Mouse (Mus musculus) embryonic facial prominence, embryonic 13.5 days (tissue): ENCODE results near the gene Unc45a. TPM values are rescaled to one million over a fixed set of nuclear protein-coding genes. Genes with fewer than 3 reads are reported as not detected.

Experiments
- ATAC-seq: fragments of 200-750 bp; cut with Nextera tagmentation; 2 replicates; pipeline ENCODE4 v1.8.0; 2017; ENCODE audit warnings: low read depth; ENCODE audit not compliant: insufficient number of reproducible peaks, insufficient read depth, low FRiP score, low TSS enrichment
- H3K27ac ChIP-seq: fragments of 300-500 bp; sonication (generic); 2 replicates; pipeline ENCODE4 v1.5.1; 2015; ENCODE audit warnings: moderate library complexity, mild to moderate bottlenecking, inconsistent platforms
- H3K27me3 ChIP-seq: fragments of 300-500 bp; sonication (generic); 2 replicates; pipeline ENCODE4 v1.6.1; 2015; ENCODE audit warnings: mild to moderate bottlenecking, inconsistent platforms
- H3K36me3 ChIP-seq: fragments of 300-500 bp; sonication (generic); 2 replicates; pipeline ENCODE4 v1.6.1; 2015; ENCODE audit warnings: mild to moderate bottlenecking, inconsistent platforms
- H3K4me1 ChIP-seq: fragments of 300-500 bp; sonication (generic); 2 replicates; pipeline ENCODE4 v1.6.1; 2015; ENCODE audit warnings: inconsistent platforms
- H3K4me2 ChIP-seq: fragments of 300-500 bp; sonication (generic); 2 replicates; pipeline ENCODE4 v1.6.1; 2015; ENCODE audit warnings: moderate library complexity, mild to moderate bottlenecking, inconsistent platforms
- H3K4me3 ChIP-seq: fragments of 300-500 bp; sonication (generic); 2 replicates; pipeline ENCODE4 v1.5.1; 2015; ENCODE audit warnings: mild to moderate bottlenecking, inconsistent platforms
- H3K9ac ChIP-seq: fragments of 300-500 bp; sonication (generic); 2 replicates; pipeline ENCODE4 v1.6.1; 2015; ENCODE audit warnings: mild to moderate bottlenecking, inconsistent platforms
- H3K9me3 ChIP-seq: fragments of 300-500 bp; sonication (generic); 2 replicates; pipeline ENCODE4 v1.6.1; 2016; ENCODE audit warnings: inconsistent platforms
- WGBS: fragments of 180-500 bp; shearing (Covaris S2); methylation state at CpG from one replicate; pipeline ENCODE4 v1.1.7; 2015; ENCODE audit warnings: mixed read lengths; 5-methylcytosine and 5-hydroxymethylcytosine counted together
- polyA plus RNA-seq: library from polyadenylated mRNA; unstranded; fragments of >200 nt; fragmentation: Nextera tagmentation; extraction: Ambion mirVana; gene quantifications from 2 replicates; pipeline ENCODE4 v1.2.1, GENCODE M21; 2015

Unc45a gene
- polyA plus RNA-seq, 1 experiment from 2014 or later: 53.1 TPM

DNA sequence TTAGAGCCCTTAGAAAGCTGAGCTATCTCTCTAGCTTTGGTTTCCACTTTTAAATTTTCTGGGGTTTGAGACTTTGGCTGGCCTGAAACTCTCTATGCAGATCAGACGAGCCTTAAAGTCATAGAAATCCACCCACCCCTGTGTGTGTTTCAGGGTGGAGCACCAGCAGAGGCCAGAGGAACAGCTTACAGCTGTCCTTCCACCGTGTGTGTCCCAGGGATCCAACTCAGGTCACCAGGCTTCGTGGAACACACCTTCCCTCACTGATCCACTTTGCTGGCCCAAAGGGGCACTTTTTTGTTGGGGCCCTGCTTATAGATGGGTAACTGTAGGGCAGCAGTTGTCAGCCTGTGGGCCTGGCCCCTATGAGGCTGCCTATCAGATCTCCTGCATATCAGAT, 33.5 kb upstream of the Unc45a start:
- Histone ChIP-seq H3K36me3 (peaks cover 8% of the 10 kb centered on the region), H3K27me3 (no peaks in the 10 kb centered on the region), H3K27ac (no peak overlapping the region; the same call in 1 of the 2 replicates), H3K4me1 (peaks cover 14% of the 10 kb centered on the region), H3K4me2 (no peak overlapping the region), H3K9me3 (no peaks in the 10 kb centered on the region), H3K9ac (no peak overlapping the region), H3K4me3 (no peak overlapping the region)
- WGBS: 57% methylated on average over 3 of the region's 3 CpGs
- no peak for ATAC-seq

DNA sequence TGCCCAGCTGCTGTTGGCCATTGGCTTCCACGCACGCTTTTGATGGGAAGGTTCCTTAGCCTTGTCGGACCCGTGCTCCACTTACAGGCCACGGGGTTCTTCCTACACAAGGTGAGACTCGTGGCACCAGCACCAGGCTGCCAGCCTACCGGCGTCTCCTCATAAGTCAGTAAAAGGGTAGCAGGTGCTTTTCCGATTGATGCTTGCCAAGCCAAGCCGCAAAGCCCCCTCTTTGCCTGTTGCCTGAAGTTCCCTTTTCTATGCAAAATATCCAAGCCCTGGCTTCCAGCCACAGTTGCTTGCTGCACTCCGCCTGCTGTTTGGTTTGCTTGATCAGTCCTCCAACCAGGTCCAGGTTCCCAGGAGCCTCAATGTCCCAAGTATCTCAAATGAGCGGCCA, 33.0 kb upstream of the Unc45a start:
- no peak overlapping the region for H3K4me2 ChIP-seq
- H3K9me3 ChIP-seq: no peaks in the 10 kb centered on the region
- WGBS: 84% methylated on average over 12 of the region's 12 CpGs
- H3K27ac ChIP-seq: no peak overlapping the region; the same call in 1 of the 2 replicates
- H3K4me1 ChIP-seq: peaks cover 18% of the 10 kb centered on the region
- H3K4me3 ChIP-seq: no peak overlapping the region
- peaks cover 5% of the 10 kb centered on the region; the same call in 1 of the 2 replicates for H3K36me3 ChIP-seq
- no peak for ATAC-seq
- no peaks in the 10 kb centered on the region for H3K27me3 ChIP-seq
- H3K9ac ChIP-seq: no peak overlapping the region

GRCm38 (mm10) chr7:80373352-80373751, 32.5 kb upstream of the Unc45a start:
- Histone ChIP-seq H3K27ac (no peak overlapping the region), H3K4me2 (no peak overlapping the region), H3K27me3 (no peaks in the 10 kb centered on the region), H3K9me3 (no peaks in the 10 kb centered on the region), H3K9ac (no peak overlapping the region), H3K4me1 (peaks cover 23% of the 10 kb centered on the region), H3K36me3 (peaks cover 5% of the 10 kb centered on the region), H3K4me3 (no peak overlapping the region)
- ATAC-seq: no peak
- 64% methylated on average over 4 of the region's 4 CpGs for WGBS

DNA sequence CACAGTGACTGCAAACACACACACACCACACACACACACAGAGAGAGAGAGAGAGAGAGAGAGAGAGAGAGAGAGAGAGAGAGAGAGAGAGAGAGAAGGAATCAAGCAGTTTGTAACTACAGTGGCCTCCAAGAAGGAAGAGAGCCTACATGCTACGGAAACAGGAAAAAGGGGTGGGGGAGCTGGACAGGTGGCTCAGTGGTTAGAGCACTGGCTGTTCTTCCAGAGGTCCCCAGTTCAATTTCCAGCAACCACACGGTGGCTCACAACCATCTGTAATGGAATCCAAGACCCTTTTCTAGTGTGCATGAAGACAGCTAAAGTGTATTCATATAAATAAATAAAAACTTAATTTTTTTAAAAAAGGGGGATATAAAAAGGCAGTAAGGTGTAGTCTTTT, 31.9 kb upstream of the Unc45a start:
- Histone ChIP-seq H3K4me2 (no peak overlapping the region), H3K9me3 (no peaks in the 10 kb centered on the region), H3K9ac (no peak overlapping the region), H3K27ac (no peak overlapping the region), H3K36me3 (peaks cover 11% of the 10 kb centered on the region), H3K4me1 (peaks cover 24% of the 10 kb centered on the region), H3K4me3 (no peak overlapping the region), H3K27me3 (no peaks in the 10 kb centered on the region)
- no peak for ATAC-seq
- 57% methylated on average over 2 of the region's 2 CpGs for WGBS

- H3K4me2 ChIP-seq: no peak overlapping the region
- no peak for ATAC-seq
- 86% methylated on average over 3 of the region's 3 CpGs for WGBS
- peaks cover 16% of the 10 kb centered on the region for H3K36me3 ChIP-seq
- H3K9ac ChIP-seq: no peak overlapping the region
- no peak overlapping the region for H3K27ac ChIP-seq
- H3K4me1 ChIP-seq: peaks cover 24% of the 10 kb centered on the region
- H3K9me3 ChIP-seq: no peaks in the 10 kb centered on the region
- H3K4me3 ChIP-seq: no peak overlapping the region
- H3K27me3 ChIP-seq: no peaks in the 10 kb centered on the region
Observed at GRCm38 (mm10) chr7:80372166-80372565, 31.4 kb upstream of the Unc45a start.

DNA sequence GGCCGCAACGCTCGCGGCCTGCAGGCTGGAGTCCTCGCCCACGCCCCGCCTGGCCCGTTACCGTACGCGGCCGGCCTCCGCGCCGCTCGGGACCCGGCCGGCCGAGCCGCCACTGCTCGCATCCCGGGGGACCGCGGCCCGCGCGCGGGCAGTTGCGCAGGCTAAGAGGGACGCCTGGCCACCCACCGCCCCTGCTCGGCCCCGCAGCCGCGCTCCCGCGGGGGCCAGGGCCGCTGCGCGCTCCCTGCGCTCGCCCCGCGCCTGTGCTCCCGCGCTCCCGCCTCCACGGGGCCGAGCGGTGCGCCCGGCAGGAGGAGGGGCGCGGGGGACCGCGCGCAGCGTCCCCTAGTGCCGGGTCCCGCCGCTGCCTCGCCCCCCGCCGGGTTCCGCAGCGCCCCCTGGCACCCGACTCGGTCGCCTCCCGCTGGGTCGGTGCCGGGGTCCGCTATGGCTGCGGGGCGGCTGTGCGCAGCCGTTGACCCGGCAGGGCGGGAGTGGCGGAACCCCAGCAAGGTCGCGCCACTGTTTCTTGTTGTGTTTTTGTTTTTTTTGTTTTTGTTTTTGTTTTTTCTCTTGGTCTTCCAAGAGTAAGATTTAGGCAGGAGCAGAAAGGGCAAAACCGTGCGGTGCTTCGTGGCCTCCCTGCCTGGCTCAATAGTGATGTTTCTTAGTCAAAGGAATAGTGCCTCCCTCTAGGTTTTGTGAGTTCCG, 30.4 kb upstream of the Unc45a start, which contains the start of gene Man2a2:
Gene Man2a2 (minus strand): TSS at position 335 of the 711 bp plus-strand sequence.
- H3K9ac ChIP-seq: peak within 1 kb of the TSS; percentile 87
- under 1% methylated on average over 49 of the region's 86 CpGs for WGBS
- ATAC-seq: peak; percentile 65
- peaks cover 24% of the 10 kb centered on the region for H3K4me1 ChIP-seq
- no peaks in the 10 kb centered on the region for H3K27me3 ChIP-seq
- H3K27ac ChIP-seq: peak within 1 kb of the TSS; percentile 92
- H3K36me3 ChIP-seq: peaks cover 25% of the 10 kb centered on the region
- H3K4me3 ChIP-seq: peak within 1 kb of the TSS; percentile 88
- H3K9me3 ChIP-seq: no peaks in the 10 kb centered on the region
- H3K4me2 ChIP-seq: peak within 1 kb of the TSS; percentile 77

DNA sequence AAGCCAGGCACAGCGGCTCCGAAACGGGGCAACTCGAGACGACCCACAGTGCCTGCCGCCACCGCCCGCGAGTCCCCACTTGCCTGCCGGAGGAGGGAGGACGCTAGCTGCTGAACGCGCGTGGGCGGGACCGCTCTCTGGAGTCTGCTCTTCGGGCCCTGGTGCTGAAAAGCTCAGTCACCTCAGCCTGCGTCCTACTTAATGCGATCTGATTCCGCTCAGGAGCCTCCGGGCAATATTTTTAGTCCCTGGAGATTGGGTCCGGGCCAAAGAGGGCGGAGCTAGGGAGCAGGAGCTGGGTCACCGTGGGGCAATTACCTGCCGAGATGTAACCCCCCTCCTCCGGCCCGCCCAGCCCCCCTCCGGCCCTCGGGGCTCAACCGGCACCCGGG, 29.8 kb upstream of the Unc45a start:
- H3K4me3 ChIP-seq: peak overlapping the region; percentile 88
- peak; percentile 76 for ATAC-seq
- H3K36me3 ChIP-seq: peaks cover 31% of the 10 kb centered on the region
- no peaks in the 10 kb centered on the region for H3K27me3 ChIP-seq
- H3K4me1 ChIP-seq: peaks cover 24% of the 10 kb centered on the region
- H3K9me3 ChIP-seq: no peaks in the 10 kb centered on the region
- H3K4me2 ChIP-seq: peak overlapping the region; percentile 77
- peak overlapping the region; percentile 92 for H3K27ac ChIP-seq
- peak overlapping the region; percentile 87 for H3K9ac ChIP-seq
- WGBS: 0% methylated on average over 31 of the region's 31 CpGs

DNA sequence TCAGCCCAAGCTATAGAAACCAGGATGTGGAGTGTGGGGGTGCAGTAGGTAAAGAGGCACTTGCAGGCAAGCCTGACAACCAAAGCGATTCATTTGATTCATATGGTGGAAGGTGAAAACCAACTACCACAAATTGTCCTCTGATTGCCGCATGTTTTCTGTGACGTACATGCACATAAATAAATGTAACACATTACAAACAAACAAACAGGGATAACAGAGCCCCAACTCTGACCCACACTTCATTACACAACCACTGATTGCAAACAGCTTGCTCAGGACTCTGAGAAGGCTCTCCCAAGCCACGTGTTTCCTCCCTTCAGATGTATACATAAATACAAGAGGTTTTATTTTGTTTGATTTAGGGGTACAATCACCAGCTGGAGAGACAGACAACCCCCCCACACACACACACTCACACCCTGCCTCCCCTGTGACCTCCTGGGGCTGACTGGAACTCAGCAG, 29.2 kb upstream of the Unc45a start:
- peak overlapping the region; percentile 87 for H3K9ac ChIP-seq
- H3K27ac ChIP-seq: peak overlapping the region; percentile 92

GRCm38 (mm10) chr7:80369461-80369860, 28.7 kb upstream of the Unc45a start:
- H3K4me1 ChIP-seq: peaks cover 24% of the 10 kb centered on the region
- H3K4me2 ChIP-seq: peak overlapping the region; percentile 77
- no peaks in the 10 kb centered on the region for H3K9me3 ChIP-seq
- peak overlapping the region; percentile 87 for H3K9ac ChIP-seq
- WGBS: 55% methylated on average over 5 of the region's 5 CpGs
- no peaks in the 10 kb centered on the region for H3K27me3 ChIP-seq
- H3K4me3 ChIP-seq: peak overlapping the region; percentile 88; the same call in 1 of the 2 replicates
- H3K27ac ChIP-seq: peak overlapping the region; percentile 92
- ATAC-seq: no peak
- H3K36me3 ChIP-seq: peaks cover 41% of the 10 kb centered on the region

More for the DNA sequence above, 29.2 kb upstream of the Unc45a start:
- ATAC-seq: no peak
- H3K4me3 ChIP-seq: peak overlapping the region; percentile 88
- WGBS: 25% methylated on average over 4 of the region's 4 CpGs
- H3K4me1 ChIP-seq: peaks cover 24% of the 10 kb centered on the region
- no peaks in the 10 kb centered on the region for H3K9me3 ChIP-seq
- H3K27me3 ChIP-seq: no peaks in the 10 kb centered on the region
- H3K36me3 ChIP-seq: peaks cover 35% of the 10 kb centered on the region
- H3K4me2 ChIP-seq: peak overlapping the region; percentile 77

GRCm38 (mm10) chr7:80368635-80369421, 28.0 kb upstream of the Unc45a start:
- H3K4me1 ChIP-seq: peaks cover 24% of the 10 kb centered on the region
- WGBS: 73% methylated on average over 20 of the region's 20 CpGs
- ATAC-seq: no peak
- peak overlapping the region; percentile 77 for H3K4me2 ChIP-seq
- peaks cover 47% of the 10 kb centered on the region for H3K36me3 ChIP-seq
- H3K4me3 ChIP-seq: peak overlapping the region; percentile 88; the same call in 1 of the 2 replicates
- H3K9me3 ChIP-seq: no peaks in the 10 kb centered on the region
- H3K27ac ChIP-seq: peak overlapping the region; percentile 92; the same call in 1 of the 2 replicates
- peak overlapping the region; percentile 87; the same call in 1 of the 2 replicates for H3K9ac ChIP-seq
- no peaks in the 10 kb centered on the region for H3K27me3 ChIP-seq

DNA sequence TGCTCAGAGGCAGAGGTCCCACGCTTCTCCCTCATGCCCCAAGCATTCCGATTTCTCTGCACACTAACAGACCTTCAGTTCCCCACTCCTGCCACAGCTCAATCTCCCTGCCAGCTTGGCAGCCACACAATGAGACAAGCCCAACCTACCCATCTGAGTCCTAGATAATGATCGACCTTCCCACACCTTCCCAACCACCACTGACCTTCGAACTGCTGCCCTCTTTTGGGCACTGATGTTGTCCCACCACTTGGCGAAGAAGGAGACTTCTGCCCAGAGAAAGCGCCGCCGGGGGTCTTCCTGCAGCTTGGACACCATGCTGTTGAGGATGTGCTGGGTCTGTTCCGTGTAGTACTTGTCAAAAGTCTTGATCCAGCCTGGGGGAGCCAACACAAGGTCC, 27.2 kb upstream of the Unc45a start:
- Histone ChIP-seq H3K27me3 (no peaks in the 10 kb centered on the region), H3K9me3 (no peaks in the 10 kb centered on the region), H3K4me3 (no peak overlapping the region), H3K27ac (no peak overlapping the region), H3K4me2 (no peak overlapping the region), H3K36me3 (peaks cover 55% of the 10 kb centered on the region), H3K4me1 (peaks cover 24% of the 10 kb centered on the region), H3K9ac (no peak overlapping the region)
- ATAC-seq: no peak
- 90% methylated on average over 9 of the region's 9 CpGs for WGBS
